Mouse (Mus musculus) midbrain, embryonic 14.5 days (tissue): ENCODE data around the gene Anxa9. TPM values are rescaled to one million over a fixed set of nuclear protein-coding genes. Genes with fewer than 3 reads are reported as not detected.
A peak's percentile ranks its signal among the peaks of the same experiment; 100 is the strongest.

Source experiments
- ATAC-seq: fragments of 200-750 bp; cut with Nextera tagmentation; 2 replicates; pipeline ENCODE4 v1.8.0; 2017; ENCODE audit warnings: moderate number of reproducible peaks, moderate library complexity; ENCODE audit not compliant: low FRiP score, low TSS enrichment
- DNase-seq: peaks from one replicate; pipeline ENCODE4 v3.0.0-alpha.2; 2015
- H3K27ac ChIP-seq: fragments of 300-500 bp; sonication (generic); replicated peaks from 2 replicates; pipeline ENCODE4 v1.5.1; 2014; ENCODE audit warnings: mild to moderate bottlenecking, low read depth, low read length, moderate library complexity
- H3K27me3 ChIP-seq: fragments of 300-500 bp; sonication (generic); 2 replicates; pipeline ENCODE4 v1.6.1; 2014; ENCODE audit warnings: low read length, control low read depth, mixed read lengths; ENCODE audit not compliant: control insufficient read depth, insufficient read depth
- H3K36me3 ChIP-seq: fragments of 300-500 bp; sonication (generic); 2 replicates; pipeline ENCODE4 v1.6.1; 2014; ENCODE audit warnings: low read length, control low read depth; ENCODE audit not compliant: control insufficient read depth, insufficient read depth
- H3K4me1 ChIP-seq: fragments of 300-500 bp; sonication (generic); 2 replicates; pipeline ENCODE4 v1.6.1; 2014; ENCODE audit warnings: mild to moderate bottlenecking, antibody characterized with exemption, low read length, control low read depth; ENCODE audit not compliant: control insufficient read depth, insufficient read depth
- H3K4me2 ChIP-seq: fragments of 300-500 bp; sonication (generic); 2 replicates; pipeline ENCODE4 v1.6.1; 2014; ENCODE audit warnings: mild to moderate bottlenecking, low read length, moderate library complexity
- H3K4me3 ChIP-seq: fragments of 300-500 bp; sonication (generic); replicated peaks from 2 replicates; pipeline ENCODE4 v1.5.1; 2014; ENCODE audit warnings: low read depth, low read length
- H3K9ac ChIP-seq: fragments of 300-500 bp; sonication (generic); replicated peaks from 2 replicates; pipeline ENCODE4 v1.6.1; 2014; ENCODE audit warnings: mild to moderate bottlenecking, low read length, moderate library complexity
- H3K9me3 ChIP-seq: fragments of 300-500 bp; sonication (generic); 2 replicates; pipeline ENCODE4 v1.6.1; 2016; ENCODE audit warnings: low read length, control low read depth, mixed read lengths; ENCODE audit not compliant: control insufficient read depth
- WGBS: fragments of 180-500 bp; shearing (Covaris S2); extraction: QIAGEN DNeasy Blood & Tissue Kit; methylation state at CpG from one replicate; pipeline ENCODE4 v1.1.7; 2014; 5-methylcytosine and 5-hydroxymethylcytosine counted together
- polyA plus RNA-seq: library from polyadenylated mRNA; unstranded; fragments of >200 nt; fragmentation: Nextera tagmentation; extraction: Ambion mirVana; gene quantifications from 2 replicates; pipeline ENCODE4 v1.2.1, GENCODE M21; 2014

The Anxa9 gene
- polyA plus RNA-seq, 1 experiment from 2014 or later, result 0.55 TPM

DNA sequence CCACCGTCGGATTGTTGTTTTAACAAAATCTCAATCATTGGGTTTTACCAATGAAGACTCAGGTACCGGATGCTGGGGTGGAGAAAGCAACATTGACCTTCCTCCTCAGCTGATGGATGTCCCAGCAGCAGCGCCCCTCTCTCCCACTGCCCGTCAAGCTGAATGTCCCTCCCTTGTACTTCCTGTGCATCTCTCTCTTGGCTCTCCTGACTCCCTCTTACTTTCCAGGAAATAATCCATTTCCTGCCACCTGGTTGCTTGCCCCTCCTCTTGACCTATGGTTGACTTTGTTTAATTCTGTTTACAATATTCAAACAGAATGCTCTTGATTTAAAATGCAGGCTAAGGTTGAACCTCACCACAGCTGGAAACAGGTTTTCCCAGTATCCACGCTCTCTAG, 16.8 kb downstream of the Anxa9 start:
- WGBS, result 77% methylated on average over 6 of the region's 6 CpGs
- Histone ChIP-seq H3K27me3 (no peaks in the 10 kb centered on the region), H3K9ac (no peak overlapping the region; the same call in 1 of the 2 replicates), H3K36me3 (peaks cover 72% of the 10 kb centered on the region), H3K4me3 (no peak overlapping the region), H3K27ac (no peak overlapping the region), H3K4me1 (no peaks in the 10 kb centered on the region), H3K9me3 (no peaks in the 10 kb centered on the region), H3K4me2 (no peak overlapping the region)
- no peak for DNase-seq
- no peak for ATAC-seq

DNA sequence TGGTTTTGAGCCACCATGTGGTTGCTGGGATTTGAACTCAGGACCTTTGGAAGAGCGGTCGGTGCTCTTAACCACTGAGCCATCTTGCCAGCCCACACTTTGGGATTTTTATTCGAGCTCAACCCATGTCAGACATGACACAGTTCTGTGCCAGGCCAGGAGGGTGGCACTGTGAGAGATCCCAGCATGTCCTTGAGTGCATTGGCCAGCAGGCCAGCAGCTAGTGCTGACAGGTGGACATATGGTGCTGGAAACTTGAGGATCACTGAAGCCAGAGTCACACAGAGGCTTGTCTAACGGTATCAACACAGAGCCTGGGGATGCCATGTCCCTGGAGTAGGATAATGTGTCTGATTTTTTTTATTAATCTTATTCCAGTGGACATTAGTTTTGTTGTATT, 17.6 kb downstream of the Anxa9 start:
- no peak overlapping the region for H3K9ac ChIP-seq
- H3K27ac ChIP-seq, result no peak overlapping the region
- H3K36me3 ChIP-seq, result peaks cover 64% of the 10 kb centered on the region
- peaks cover 6% of the 10 kb centered on the region for H3K4me1 ChIP-seq
- no peaks in the 10 kb centered on the region for H3K9me3 ChIP-seq
- DNase-seq, result no peak
- ATAC-seq, result no peak
- 95% methylated on average over 4 of the region's 4 CpGs for WGBS
- no peak overlapping the region for H3K4me2 ChIP-seq
- no peaks in the 10 kb centered on the region for H3K27me3 ChIP-seq
- no peak overlapping the region for H3K4me3 ChIP-seq

DNA sequence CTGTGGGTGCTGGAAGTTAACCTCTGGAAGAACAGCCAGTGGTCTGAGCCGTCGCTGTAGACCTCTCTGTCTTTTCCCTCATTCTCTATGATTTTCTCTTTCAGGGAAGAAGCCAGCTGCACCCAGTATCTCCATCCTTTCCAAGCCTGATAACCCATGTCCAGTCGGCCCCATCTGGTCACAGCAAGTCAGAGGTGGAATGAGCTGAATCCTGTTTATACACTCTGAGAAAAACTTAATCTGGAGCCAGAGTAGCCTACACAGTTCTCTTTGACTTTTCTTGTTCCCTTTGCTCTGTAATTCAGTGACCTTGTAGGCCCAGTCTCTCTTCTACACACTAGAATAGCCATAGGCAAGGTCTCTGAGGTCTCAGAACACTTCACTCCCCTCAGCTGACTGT, 19.4 kb downstream of the Anxa9 start:
- Histone ChIP-seq H3K27ac (no peak overlapping the region), H3K9me3 (no peaks in the 10 kb centered on the region), H3K9ac (no peak overlapping the region), H3K4me3 (no peak overlapping the region), H3K4me1 (peaks cover 16% of the 10 kb centered on the region), H3K36me3 (peaks cover 46% of the 10 kb centered on the region), H3K4me2 (no peak overlapping the region), H3K27me3 (no peaks in the 10 kb centered on the region)
- ATAC-seq (no peak), DNase-seq (no peak)
- WGBS, result 90% methylated on average over 3 of the region's 3 CpGs

DNA sequence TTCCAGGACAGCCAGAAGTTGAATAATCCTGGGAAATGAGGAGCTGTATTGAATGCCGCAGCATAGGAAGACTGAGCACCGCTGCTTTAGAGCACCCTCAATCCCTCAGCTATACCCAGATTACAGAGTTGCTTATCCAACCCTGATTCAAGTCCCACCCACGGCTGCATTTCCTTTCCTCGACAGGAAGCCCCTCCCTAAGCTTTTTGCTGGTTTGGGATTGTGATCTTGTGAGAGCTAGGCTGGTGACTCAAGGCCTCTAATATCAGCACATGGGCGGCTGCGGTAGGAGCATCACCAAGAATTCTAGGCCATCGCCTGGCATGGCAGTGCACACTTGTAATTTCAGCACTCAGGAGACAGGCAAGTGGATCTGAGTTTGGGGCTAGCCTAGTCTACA, 20.5 kb downstream of the Anxa9 start:
- no peak for DNase-seq
- Histone ChIP-seq H3K4me3 (no peak overlapping the region), H3K4me2 (no peak overlapping the region), H3K9ac (no peak overlapping the region), H3K4me1 (peaks cover 21% of the 10 kb centered on the region), H3K9me3 (no peaks in the 10 kb centered on the region), H3K27me3 (no peaks in the 10 kb centered on the region), H3K27ac (no peak overlapping the region), H3K36me3 (peaks cover 37% of the 10 kb centered on the region)
- WGBS, result 89% methylated on average over 7 of the region's 7 CpGs
- no peak for ATAC-seq

- Histone ChIP-seq H3K4me3 (no peak overlapping the region), H3K9ac (no peak overlapping the region), H3K27ac (no peak overlapping the region), H3K27me3 (no peaks in the 10 kb centered on the region), H3K9me3 (no peaks in the 10 kb centered on the region), H3K36me3 (peaks cover 32% of the 10 kb centered on the region), H3K4me1 (peaks cover 23% of the 10 kb centered on the region), H3K4me2 (no peak overlapping the region)
- ATAC-seq (no peak), DNase-seq (no peak)
- 68% methylated on average over 5 of the region's 5 CpGs for WGBS
These were observed 21.0 kb downstream of the Anxa9 start for GRCm38 (mm10) chr3:95286011-95286410.

GRCm38 (mm10) chr3:95285390-95285789, 21.6 kb downstream of the Anxa9 start:
- ATAC-seq (no peak), DNase-seq (no peak)
- Histone ChIP-seq H3K36me3 (peaks cover 26% of the 10 kb centered on the region), H3K4me2 (no peak overlapping the region), H3K4me3 (no peak overlapping the region), H3K27ac (no peak overlapping the region), H3K4me1 (peaks cover 28% of the 10 kb centered on the region), H3K27me3 (no peaks in the 10 kb centered on the region), H3K9me3 (no peaks in the 10 kb centered on the region), H3K9ac (no peak overlapping the region)
- WGBS, result 92% methylated on average over 5 of the region's 5 CpGs

- Histone ChIP-seq H3K4me2 (peak overlapping the region; percentile 90), H3K36me3 (peaks cover 19% of the 10 kb centered on the region), H3K9me3 (no peaks in the 10 kb centered on the region), H3K9ac (peak overlapping the region; percentile 76; the same call in 1 of the 2 replicates), H3K4me3 (peak overlapping the region; percentile 68; the same call in 1 of the 2 replicates), H3K27me3 (no peaks in the 10 kb centered on the region), H3K4me1 (peaks cover 28% of the 10 kb centered on the region), H3K27ac (no peak overlapping the region)
- ATAC-seq (no peak), DNase-seq (no peak)
- 85% methylated on average over 12 of the region's 12 CpGs for WGBS
These were observed 22.3 kb downstream of the Anxa9 start for GRCm38 (mm10) chr3:95284501-95285281.

- peak overlapping the region; percentile 90 for H3K4me2 ChIP-seq
- 11% methylated on average over 1 of the region's 1 CpGs for WGBS
- H3K36me3 ChIP-seq, result peaks cover 15% of the 10 kb centered on the region
- H3K27me3 ChIP-seq, result no peaks in the 10 kb centered on the region
- 0 out of 2 replicates have a peak overlapping the region, but pooled peaks have one; percentile 94 for H3K27ac ChIP-seq
- DNase-seq, result peak; percentile 9
- peak overlapping the region; percentile 76 for H3K9ac ChIP-seq
- peaks cover 28% of the 10 kb centered on the region for H3K4me1 ChIP-seq
- ATAC-seq, result no peak
- H3K4me3 ChIP-seq, result peak overlapping the region; percentile 68
- no peaks in the 10 kb centered on the region for H3K9me3 ChIP-seq
These were observed 22.9 kb downstream of the Anxa9 start for GRCm38 (mm10) chr3:95284062-95284461.

GRCm38 (mm10) chr3:95283589-95283941, 23.4 kb downstream of the Anxa9 start:
- Histone ChIP-seq H3K4me3 (peak overlapping the region; percentile 68), H3K4me2 (peak overlapping the region; percentile 90), H3K9me3 (no peaks in the 10 kb centered on the region), H3K36me3 (peaks cover 13% of the 10 kb centered on the region), H3K27ac (peak overlapping the region; percentile 94), H3K4me1 (peaks cover 28% of the 10 kb centered on the region), H3K27me3 (no peaks in the 10 kb centered on the region), H3K9ac (peak overlapping the region; percentile 76)
- 2% methylated on average over 7 of the region's 7 CpGs for WGBS
- ATAC-seq (no peak), DNase-seq (no peak)
